Mouse (Mus musculus) naive thymus-derived CD4-positive, alpha-beta T cell, adult 2 months (primary cell): ENCODE data around the gene Gata2.
"Not testable (repeated sequence)": the region's sequence is repeated elsewhere in the genome, so short reads cannot be mapped to it uniquely, and the experiment has no call there.

Experiments
- DNase-seq: peaks from one replicate; pipeline ENCODE4 v3.0.0-alpha.2; 2011; ENCODE audit warnings: low read depth

Gene Gata2

DNA sequence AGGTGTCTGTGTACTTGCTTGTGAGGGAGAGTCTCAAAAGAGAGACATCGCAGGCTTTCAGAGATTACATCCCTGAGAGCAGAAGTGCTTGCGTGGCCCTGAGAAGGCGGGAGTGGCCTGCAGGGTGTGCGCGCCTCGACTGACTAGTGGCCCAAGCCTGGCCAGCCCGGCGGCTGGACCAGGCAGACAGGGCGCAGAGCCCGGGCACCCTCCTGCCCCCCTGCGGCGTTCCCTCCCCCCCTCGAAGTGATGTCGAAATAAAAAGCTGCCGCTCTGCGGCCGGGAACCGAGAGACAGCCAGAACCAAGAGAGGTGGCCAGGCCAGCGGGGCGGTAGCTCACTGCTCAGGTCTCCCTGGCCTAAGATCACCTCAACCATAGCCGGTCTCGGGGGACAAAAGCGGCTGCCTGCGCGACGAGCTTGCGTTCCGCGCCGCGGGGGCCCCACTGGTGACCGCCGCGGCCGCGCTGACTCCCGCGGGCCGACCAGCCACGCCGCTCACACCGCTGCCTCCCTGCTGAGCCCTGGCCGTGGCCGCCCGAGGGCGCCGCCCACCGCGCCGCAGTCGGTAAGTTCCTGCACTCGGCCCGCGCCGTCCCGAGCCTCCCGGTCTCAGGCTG lies at the start of gene Gata2:
TSS of gene Gata2 (plus strand) at position 459 of the 620 bp plus-strand sequence.
- DNase-seq = no peak

GRCm38 (mm10) chr6:88145793-88146192 lies 47.9 kb upstream of the Gata2 start:
- DNase-seq = no peak

GRCm38 (mm10) chr6:88146576-88146975 lies 47.1 kb upstream of the Gata2 start:
- DNase-seq = no peak

- DNase-seq = no peak
These were observed 46.2 kb upstream of the Gata2 start for GRCm38 (mm10) chr6:88147411-88148003.

DNA sequence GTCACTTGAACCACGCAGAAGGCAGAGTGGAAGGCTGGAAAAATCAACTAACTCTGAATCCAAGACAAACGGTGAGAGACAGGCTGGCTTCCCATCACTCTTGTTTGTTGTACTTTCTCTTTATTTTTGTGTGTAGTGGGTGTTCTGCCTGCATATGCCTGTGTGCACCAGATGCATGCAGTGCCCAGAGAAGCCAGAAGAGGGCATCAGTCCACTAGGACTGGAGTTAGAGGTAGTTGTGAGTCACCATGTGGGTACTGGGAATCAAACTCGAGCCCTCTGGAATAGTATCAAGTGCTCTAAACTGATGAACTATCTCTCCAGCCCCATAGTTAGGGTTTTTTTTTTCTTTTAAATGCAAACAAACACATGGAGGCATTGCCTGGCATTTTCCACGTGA lies 42.4 kb upstream of the Gata2 start:
- DNase-seq = no peak

DNA sequence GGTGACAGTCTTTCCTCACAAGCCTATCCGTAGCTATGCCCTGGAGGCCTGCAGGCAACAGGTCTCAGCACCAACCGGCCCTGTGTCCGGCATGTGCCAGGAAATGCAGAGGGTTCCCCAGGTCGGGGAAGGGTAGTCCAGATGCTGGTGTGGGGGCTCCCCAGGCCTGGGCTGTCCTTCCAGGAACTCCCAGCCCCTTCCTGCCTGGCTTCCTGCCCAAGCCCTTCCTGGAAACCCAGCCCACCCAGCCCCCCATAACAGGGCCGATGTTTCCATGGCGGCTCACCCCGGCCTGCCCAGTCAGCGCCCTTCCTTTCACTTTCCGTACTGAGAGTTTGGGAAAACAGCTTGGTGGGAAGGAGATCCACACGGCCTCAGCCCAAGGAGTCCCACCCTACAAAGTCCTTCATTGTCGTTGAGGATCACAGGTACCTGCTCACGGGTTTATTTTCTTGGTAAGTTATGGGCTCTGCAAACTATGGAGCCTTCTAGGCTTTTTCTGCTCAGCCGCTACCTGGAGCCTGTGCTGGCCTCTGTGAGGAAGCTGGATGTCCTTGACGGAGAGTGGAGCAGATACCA lies 41.5 kb upstream of the Gata2 start:
- DNase-seq = no peak

GRCm38 (mm10) chr6:88152979-88153378 lies 40.7 kb upstream of the Gata2 start:
- DNase-seq = no peak

DNA sequence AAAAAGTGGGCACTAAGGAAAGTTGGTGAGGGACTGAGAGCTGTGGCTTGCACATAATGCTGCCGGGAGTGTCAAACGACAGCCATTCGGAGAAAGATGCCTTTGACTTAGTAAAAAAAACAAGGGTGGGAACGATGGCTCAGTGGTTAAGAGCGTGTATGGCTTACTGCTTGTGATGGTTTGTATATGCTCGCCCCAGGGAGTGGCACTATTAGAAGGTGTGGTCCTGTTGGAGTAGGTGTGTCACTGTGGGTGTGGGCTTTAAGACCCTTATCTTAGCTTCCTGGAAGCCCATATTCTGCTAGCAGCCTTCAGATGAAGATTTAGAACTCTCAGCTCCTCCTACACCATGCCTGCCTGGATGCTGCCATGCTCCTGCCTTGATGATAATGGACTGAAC lies 38.1 kb upstream of the Gata2 start:
- not testable (repeated sequence) for DNase-seq

GRCm38 (mm10) chr6:88158790-88159189 lies 34.9 kb upstream of the Gata2 start:
- no peak for DNase-seq

GRCm38 (mm10) chr6:88166054-88166453 lies 27.6 kb upstream of the Gata2 start:
- no peak for DNase-seq

DNA sequence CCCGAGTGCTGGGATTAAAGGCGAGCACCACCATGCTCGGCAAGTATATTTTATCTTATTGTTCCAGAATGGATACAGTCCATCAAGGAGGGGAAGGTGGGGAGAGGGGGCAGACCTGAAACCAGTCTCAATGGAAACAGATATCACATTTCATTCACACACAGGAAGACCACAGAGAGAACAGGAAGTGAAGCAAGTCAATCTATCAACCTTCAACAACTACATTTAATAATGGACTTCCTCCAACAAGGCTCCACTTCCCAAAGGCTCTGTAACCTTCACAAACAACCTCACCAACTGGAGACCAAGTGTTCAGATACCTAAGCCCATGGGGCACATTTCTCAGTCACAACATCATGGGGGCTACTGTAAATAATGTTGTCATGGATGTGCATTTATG lies 19.5 kb upstream of the Gata2 start:
- DNase-seq = no peak

- no peak for DNase-seq
These were observed 19.0 kb upstream of the Gata2 start for GRCm38 (mm10) chr6:88174676-88175075.

- DNase-seq = no peak
These were observed 9.0 kb upstream of the Gata2 start for GRCm38 (mm10) chr6:88184671-88185070.

- DNase-seq = no peak
These were observed 5.5 kb upstream of the Gata2 start for GRCm38 (mm10) chr6:88188148-88188547.

DNA sequence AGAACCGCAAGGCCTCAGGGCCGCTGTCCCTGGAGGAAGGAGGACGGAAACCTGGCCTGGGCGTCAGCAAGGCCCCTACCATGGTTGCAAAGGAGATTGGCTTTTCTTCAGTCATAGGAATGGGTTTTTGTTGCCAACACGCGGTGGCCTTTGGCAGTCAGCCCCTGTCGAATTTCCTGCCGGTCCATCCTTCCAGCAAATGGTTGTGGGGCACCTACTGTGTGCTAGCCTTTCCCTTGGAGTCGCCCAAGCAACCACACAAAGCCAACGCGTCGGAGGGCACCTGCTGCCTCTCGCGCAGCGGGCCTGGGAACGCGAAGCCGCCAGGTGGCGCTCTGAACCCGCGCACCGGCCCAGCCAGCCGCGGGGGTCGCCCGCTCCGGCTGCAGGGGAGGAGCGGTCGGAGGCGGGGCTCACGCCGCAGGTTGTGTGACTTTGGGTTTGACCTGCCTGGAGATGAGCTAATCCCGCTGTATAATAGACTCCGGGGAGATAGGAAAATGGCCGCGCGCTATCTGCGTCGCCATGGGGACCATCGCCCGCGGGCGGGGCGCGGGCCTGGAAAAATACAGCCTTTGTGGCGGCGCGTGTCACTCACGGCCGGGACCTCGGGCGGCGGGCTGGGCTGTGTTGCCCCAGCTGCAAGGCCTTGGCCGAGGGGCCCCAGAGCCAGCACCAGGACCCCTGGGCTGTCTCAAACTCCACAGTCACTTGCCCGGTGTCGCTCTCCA lies 4.2 kb upstream of the Gata2 start:
- DNase-seq = peak; percentile 52

DNA sequence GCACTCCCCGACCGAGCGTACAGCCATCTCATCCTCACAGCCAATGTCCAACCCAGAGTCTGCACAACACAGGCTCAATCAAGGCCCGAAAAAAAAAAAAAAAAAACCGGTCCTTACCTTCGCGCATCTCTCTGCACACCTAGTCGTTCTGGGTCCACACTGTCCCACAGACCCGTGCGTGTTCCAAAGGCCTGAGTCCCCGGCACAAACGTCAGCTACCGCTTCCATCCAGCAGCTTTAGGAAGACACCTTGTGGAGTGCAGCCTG lies 3.7 kb upstream of the Gata2 start:
- DNase-seq = no peak

GRCm38 (mm10) chr6:88190310-88191023 lies 3.2 kb upstream of the Gata2 start:
- DNase-seq = peak; percentile 9

DNA sequence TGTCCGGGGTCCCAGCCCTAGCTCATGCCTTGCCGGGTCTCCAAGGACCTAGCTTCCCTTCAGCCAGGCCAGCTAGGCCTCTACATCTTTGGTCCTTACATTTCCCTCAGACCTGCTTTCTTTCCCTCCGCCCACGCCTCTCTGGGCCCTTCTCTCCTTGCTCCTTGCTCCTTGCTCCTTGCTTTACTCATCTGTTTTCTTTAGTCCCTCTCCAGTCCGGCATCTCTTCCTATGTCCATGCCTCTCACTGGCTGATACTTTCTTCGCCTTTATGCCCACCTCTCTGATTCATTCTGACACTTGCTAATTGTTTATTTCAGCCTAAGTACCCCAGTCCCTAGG lies 2.7 kb upstream of the Gata2 start:
- no peak for DNase-seq

- no peak for DNase-seq
These were observed 2.1 kb upstream of the Gata2 start for GRCm38 (mm10) chr6:88191411-88192070.

DNA sequence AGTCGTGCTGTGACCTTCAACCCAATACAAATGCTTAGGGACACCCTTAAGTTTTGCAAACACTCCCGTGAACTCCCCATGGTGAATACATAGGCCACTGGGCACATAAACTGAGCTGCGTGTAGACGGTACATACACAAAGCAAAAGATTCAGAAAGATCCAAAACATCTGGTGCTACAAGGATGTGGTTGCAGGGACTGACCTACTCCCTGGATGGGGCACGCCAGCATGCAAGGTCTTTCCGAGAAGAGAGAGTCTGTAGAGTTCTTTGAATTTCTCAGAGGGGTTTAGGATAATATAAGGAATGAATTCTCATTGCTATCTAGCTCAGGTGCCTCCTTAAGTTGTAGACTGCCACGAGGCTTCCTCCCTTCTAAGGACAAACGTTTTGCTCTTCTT lies 935 bp upstream of the Gata2 start:
- DNase-seq = no peak

- no peak for DNase-seq
These were observed 624 bp downstream of the Gata2 start for GRCm38 (mm10) chr6:88194053-88194977.
